Mouse (Mus musculus) heart, adult 2 months (tissue): ENCODE measurements around the gene Maml1. TPM values are rescaled to one million over a fixed set of nuclear protein-coding genes. Genes with fewer than 3 reads are reported as not detected.

ENCODE experiments used
- DNase-seq, 2 experiments: peaks; one replicate each; pipeline ENCODE4 v3.0.0; 2021
- H3K27ac ChIP-seq: fragments of 200-600 bp; 2 replicates; pipeline ENCODE4 v1.8.1; 2022
- H3K27me3 ChIP-seq: fragments of 200-500 bp; 2 replicates; pipeline ENCODE4 v1.6.1; 2012; ENCODE audit warnings: mild to moderate bottlenecking, low read length, inconsistent platforms, mixed read lengths; ENCODE audit not compliant: control insufficient read depth, insufficient read depth
- H3K36me3 ChIP-seq: fragments of 200-500 bp; 2 replicates; pipeline ENCODE4 v1.6.1; 2012; ENCODE audit warnings: low read length, inconsistent platforms; ENCODE audit not compliant: control insufficient read depth, insufficient read depth
- H3K4me1 ChIP-seq: fragments of 200-500 bp; 2 replicates; pipeline ENCODE4 v1.6.1; 2011; ENCODE audit warnings: low read length; ENCODE audit not compliant: control insufficient read depth, insufficient read depth
- H3K4me3 ChIP-seq: fragments of 200-600 bp; 2 replicates; pipeline ENCODE4 v1.8.1; 2022
- H3K79me2 ChIP-seq: fragments of 200-500 bp; replicated peaks from 2 replicates; pipeline ENCODE4 v1.6.1; 2012; ENCODE audit warnings: mild to moderate bottlenecking, inconsistent platforms, low read length, moderate library complexity, mixed read lengths; ENCODE audit not compliant: control insufficient read depth, insufficient read depth
- H3K9ac ChIP-seq: fragments of 200-500 bp; 2 replicates; pipeline ENCODE4 v1.6.1; 2012; ENCODE audit warnings: low read depth, mild to moderate bottlenecking, control low read depth, inconsistent platforms, low read length, mixed read lengths
- CTCF ChIP-seq: fragments of 200-600 bp; IDR thresholded peaks from 2 replicates; pipeline ENCODE4 v1.8.1; 2022; ENCODE audit warnings: antibody characterized with exemption, mild to moderate bottlenecking, moderate library complexity
- EP300 ChIP-seq: fragments of 200-500 bp; IDR thresholded peaks from 2 replicates; pipeline ENCODE4 v1.6.1; 2011; ENCODE audit warnings: low read depth, low read length, control low read depth; ENCODE audit not compliant: insufficient read depth
- POLR2A ChIP-seq: fragments of 200-500 bp; IDR thresholded peaks from 2 replicates; pipeline ENCODE4 v1.6.1; 2011; ENCODE audit warnings: mild to moderate bottlenecking, low read depth, low read length, control low read depth; ENCODE audit not compliant: insufficient read depth
- WGBS: fragments of 180-500 bp; shearing (Covaris S2); methylation state at CpG from one replicate; pipeline ENCODE4 v1.1.7; 2018; 5-methylcytosine and 5-hydroxymethylcytosine counted together
- intact Hi-C: fragments of 180-260 bp; cut with DNase I; formaldehyde crosslinking; loops from one replicate; pipeline ENCODE4 v1.15.1; 2025
- polyA plus RNA-seq: library from polyadenylated mRNA; depleted of rRNA; stranded (reverse); fragments of >200 nt; gene quantifications from 2 replicates; pipeline ENCODE4 v1.2.3, GENCODE M21; 2012
- total RNA-seq, 2 experiments: library from RNA; stranded (reverse); gene quantifications; 2 replicates each; pipeline ENCODE4 v1.2.3; 2021

Maml1 gene
- total and polyA plus RNA-seq, 3 experiments: 6.6 to 10.7 (median 9.7) TPM

DNA sequence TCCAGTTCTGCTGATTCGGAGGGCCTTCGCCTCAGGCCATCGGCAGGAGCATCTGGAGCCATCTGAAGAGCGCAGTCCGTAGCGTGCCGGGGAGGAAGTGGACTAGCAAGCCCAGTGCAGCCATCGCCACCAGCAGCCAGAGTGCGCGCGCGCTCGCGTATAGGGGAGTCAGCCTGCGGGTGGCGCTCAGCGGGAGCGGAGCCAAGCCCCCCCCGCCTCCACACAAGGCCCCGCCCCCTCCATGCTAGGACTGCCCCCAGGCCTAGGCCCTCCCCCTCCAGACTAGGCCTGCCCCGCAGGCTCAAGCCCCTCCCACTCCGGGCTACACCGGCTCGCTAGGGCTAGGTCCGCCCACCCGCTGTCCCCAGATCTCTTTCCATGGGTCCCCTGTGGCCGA, 55.6 kb downstream of the Maml1 start:
- Histone ChIP-seq H3K9ac (peak overlapping the region; percentile 65), H3K27ac (peak overlapping the region; percentile 18), H3K4me1 (peaks cover 3% of the 10 kb centered on the region), H3K4me3 (peak overlapping the region; percentile 81), H3K79me2 (no peaks in the 10 kb centered on the region), H3K36me3 (no peaks in the 10 kb centered on the region), H3K27me3 (no peaks in the 10 kb centered on the region)
- DNase-seq: peak; percentile 89 to 92
- 3% methylated on average over 27 of the region's 27 CpGs for WGBS
- intact Hi-C loops: loop anchor here (2.0 kb wide), 3 partner anchors 26 to 128 kb away; no protein-coding TSS in a partner anchor
- no peak for TF ChIP-seq POLR2A
- TF ChIP-seq CTCF: peak; percentile 77
- no peak for TF ChIP-seq EP300

DNA sequence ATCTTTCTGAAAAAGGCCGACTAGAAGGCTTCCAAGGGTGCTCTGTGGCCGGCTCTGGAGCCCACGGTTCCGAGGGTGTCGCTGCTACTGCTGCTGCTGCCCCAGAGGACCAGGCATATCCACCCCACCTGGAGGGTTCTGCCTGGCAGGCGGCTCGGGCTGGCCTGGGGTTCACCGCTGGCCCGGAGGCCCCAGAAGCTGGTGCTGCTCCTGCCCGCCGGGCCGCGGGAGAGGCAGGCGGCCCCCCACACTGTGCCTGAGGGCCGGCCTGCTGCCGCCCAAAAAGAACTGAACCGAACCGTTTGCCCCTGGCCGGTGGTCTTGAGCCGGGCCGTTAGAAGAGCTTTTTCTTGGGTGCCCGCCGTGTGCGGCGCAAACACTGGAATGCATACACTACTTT, 57.5 kb downstream of the Maml1 start:
- no peak overlapping the region for H3K9ac ChIP-seq
- H3K4me1 ChIP-seq: peaks cover 3% of the 10 kb centered on the region
- no peaks in the 10 kb centered on the region for H3K79me2 ChIP-seq
- H3K36me3 ChIP-seq: no peaks in the 10 kb centered on the region
- TF ChIP-seq EP300: no peak
- TF ChIP-seq CTCF: no peak
- TF ChIP-seq POLR2A: no peak
- H3K4me3 ChIP-seq: no peak overlapping the region
- no peak for DNase-seq
- intact Hi-C loops: no loop called here
- H3K27ac ChIP-seq: no peak overlapping the region
- 95% methylated on average over 25 of the region's 25 CpGs for WGBS
- no peaks in the 10 kb centered on the region for H3K27me3 ChIP-seq

DNA sequence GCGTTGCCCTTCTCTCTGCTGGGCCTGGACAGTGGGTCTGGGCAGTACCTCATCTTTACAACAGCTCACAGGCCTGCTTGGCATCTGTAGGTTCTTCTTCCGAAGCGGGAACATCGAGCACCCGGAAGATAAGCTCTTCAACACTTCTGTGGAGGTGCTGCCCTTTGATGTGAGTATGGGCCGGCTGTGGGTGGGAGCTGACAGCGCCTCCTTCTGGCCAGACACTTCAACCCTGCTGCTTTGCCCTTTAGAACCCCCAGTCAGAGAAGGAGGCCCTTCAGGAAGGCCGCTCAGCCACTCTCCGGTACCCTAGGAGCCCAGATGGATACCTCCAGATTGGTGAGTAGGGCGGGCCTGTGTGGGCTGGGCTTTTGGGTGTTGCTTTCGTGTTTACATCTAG, 58.1 kb downstream of the Maml1 start:
- intact Hi-C loops: no loop called here
- 83% methylated on average over 11 of the region's 11 CpGs for WGBS
- no peaks in the 10 kb centered on the region for H3K27me3 ChIP-seq
- no peak for TF ChIP-seq EP300
- peak; percentile 46 for TF ChIP-seq CTCF
- H3K4me1 ChIP-seq: peaks cover 7% of the 10 kb centered on the region
- no peak overlapping the region for H3K4me3 ChIP-seq
- no peak overlapping the region for H3K27ac ChIP-seq
- no peak overlapping the region for H3K9ac ChIP-seq
- no peak for DNase-seq
- no peaks in the 10 kb centered on the region for H3K36me3 ChIP-seq
- H3K79me2 ChIP-seq: no peaks in the 10 kb centered on the region

DNA sequence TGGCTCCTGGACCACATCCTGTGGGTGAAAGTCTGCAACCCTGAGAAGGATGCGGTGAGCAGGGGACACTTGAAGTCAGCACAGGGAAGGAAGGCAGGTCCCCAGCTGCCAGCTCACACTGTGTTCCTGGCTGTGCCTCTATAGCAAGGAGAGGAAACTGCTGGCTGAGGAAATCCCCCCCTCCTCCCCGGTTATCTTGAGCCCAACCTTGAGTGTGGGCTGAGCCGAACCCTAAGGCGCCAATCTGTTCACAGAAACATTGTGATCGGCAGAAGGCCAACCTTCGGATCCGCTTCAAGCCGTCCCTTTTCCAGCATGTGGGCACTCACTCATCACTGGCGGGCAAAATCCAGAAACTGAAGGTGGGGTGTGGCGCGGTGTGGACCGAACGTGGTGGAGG, 59.1 kb downstream of the Maml1 start:
- H3K36me3 ChIP-seq: no peaks in the 10 kb centered on the region
- TF ChIP-seq POLR2A (no peak), EP300 (no peak), CTCF (no peak)
- intact Hi-C loops: no loop called here
- H3K4me1 ChIP-seq: peaks cover 14% of the 10 kb centered on the region
- H3K27me3 ChIP-seq: no peaks in the 10 kb centered on the region
- H3K4me3 ChIP-seq: no peak overlapping the region
- DNase-seq: no peak
- 86% methylated on average over 13 of the region's 13 CpGs for WGBS
- H3K9ac ChIP-seq: no peak overlapping the region
- no peak overlapping the region for H3K27ac ChIP-seq
- H3K79me2 ChIP-seq: no peaks in the 10 kb centered on the region

DNA sequence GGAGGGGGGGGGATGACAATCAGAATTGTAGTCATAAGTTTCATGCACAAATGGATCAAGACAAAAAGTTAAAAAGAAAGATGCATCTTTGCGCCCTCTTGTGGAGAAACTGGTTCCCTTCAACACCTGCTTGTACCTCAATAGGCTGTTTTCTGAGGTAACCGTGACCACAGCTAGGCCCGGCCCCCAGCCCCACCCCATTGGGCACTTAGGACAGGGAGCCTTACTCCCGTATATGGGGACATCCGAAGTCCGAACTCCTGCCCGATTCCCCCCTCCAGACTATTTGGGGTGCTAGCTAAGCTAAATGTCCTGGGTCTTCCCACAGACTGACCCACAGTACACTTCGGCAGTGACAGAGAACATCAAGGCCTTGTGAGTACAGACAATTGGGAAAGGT, 60.7 kb downstream of the Maml1 start:
- H3K4me1 ChIP-seq: peaks cover 27% of the 10 kb centered on the region
- 44% methylated on average over 8 of the region's 8 CpGs for WGBS
- H3K4me3 ChIP-seq: no peak overlapping the region
- intact Hi-C loops: no loop called here
- TF ChIP-seq POLR2A (no peak), CTCF (peak; percentile 74)
- no peak overlapping the region for H3K9ac ChIP-seq
- DNase-seq: no peak
- no peak overlapping the region for H3K27ac ChIP-seq
- no peaks in the 10 kb centered on the region for H3K36me3 ChIP-seq
- H3K79me2 ChIP-seq: no peaks in the 10 kb centered on the region
- no peaks in the 10 kb centered on the region for H3K27me3 ChIP-seq

DNA sequence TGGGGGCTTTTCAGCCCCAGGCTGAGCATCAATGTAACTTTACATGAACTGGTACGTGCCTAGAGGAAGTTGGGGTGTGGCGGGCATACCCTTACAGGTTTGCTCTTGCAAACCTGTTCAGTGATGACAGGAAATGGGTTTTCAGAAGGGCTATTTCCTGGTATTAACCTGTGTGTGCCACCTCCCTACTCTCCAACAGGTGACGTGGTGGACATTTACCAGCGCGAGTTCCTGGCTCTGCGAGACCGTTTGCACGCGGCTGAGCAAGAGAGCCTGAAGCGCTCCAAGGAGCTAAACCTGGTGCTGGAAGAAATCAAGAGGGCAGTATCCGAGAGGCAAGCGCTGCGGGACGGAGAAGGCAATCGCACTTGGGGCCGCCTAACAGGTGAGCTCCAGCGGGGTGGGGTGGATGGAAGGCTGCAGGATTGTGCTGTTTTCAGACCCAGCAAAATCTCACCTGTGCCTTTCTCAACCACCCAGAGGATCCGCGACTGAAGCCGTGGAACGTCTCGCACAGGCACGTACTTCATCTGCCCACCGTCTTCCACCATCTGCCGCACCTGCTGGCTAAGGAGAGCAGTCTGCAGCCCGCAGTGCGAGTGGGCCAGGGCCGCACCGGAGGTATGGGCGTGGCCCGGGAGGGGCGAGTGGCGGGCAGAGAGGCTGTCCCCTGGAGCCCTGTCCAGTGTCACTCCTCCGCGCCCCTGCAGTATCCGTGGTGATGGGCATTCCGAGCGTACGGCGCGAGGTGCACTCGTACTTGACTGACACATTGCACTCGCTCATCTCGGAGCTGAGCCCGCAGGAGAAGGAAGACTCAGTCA, 61.4 kb downstream of the Maml1 start:
- Histone ChIP-seq H3K27ac (no peak overlapping the region), H3K4me3 (no peak overlapping the region), H3K27me3 (no peaks in the 10 kb centered on the region), H3K79me2 (no peaks in the 10 kb centered on the region), H3K9ac (no peak overlapping the region), H3K4me1 (peaks cover 28% of the 10 kb centered on the region), H3K36me3 (no peaks in the 10 kb centered on the region)
- no peak for DNase-seq
- WGBS: 71% methylated on average over 45 of the region's 45 CpGs
- TF ChIP-seq EP300: no peak
- intact Hi-C loops: no loop called here
